35 mouse cellular contexts compared by ENCODE assay signal in genomic region chr8:109848981-109849380, GRCm38 (mm10).
"Had no signal": no experiment of that assay in that cellular context is flagged by ENCODE, and none has a peak within 500 bp of the region (broad histone marks: within the 10 kb centered on the region; RNA-seq: fewer than 3 reads in every experiment).

No protein-coding gene starts in this region.

- ATAC-seq: hindbrain, embryonic 16.5 days; hindbrain, postnatal 0 days; inflammation-experienced regulatory T-cells, adult 6 months; intestine, embryonic 15.5 days; intestine, embryonic 16.5 days; intestine, postnatal 0 days had no signal

- H3K27ac ChIP-seq: hindbrain, embryonic 10.5 days; hindbrain, embryonic 12.5 days; hindbrain, embryonic 13.5 days; hindbrain, embryonic 14.5 days; hindbrain, embryonic 15.5 days; hindbrain, postnatal 0 days; intestine, embryonic 15.5 days; kidney, embryonic 15.5 days; kidney, postnatal 0 days; layer of hippocampus, adult 2 months; left cerebral cortex, adult 2 months had no signal

- H3K4me2 ChIP-seq: heart, embryonic 11.5 days; heart, embryonic 12.5 days; hindbrain, embryonic 12.5 days; hindbrain, embryonic 13.5 days; hindbrain, embryonic 14.5 days; hindbrain, embryonic 15.5 days; intestine, embryonic 15.5 days; kidney, embryonic 15.5 days had no signal

- H3K27me3 ChIP-seq: heart, embryonic 12.5 days; heart, embryonic 13.5 days; heart, embryonic 15.5 days; hindbrain, embryonic 12.5 days; hindbrain, embryonic 13.5 days; hindbrain, embryonic 15.5 days; intestine, embryonic 15.5 days; kidney, embryonic 15.5 days had no signal

- H3K9me3 ChIP-seq: heart, embryonic 12.5 days; heart, embryonic 13.5 days; heart, embryonic 15.5 days; hindbrain, embryonic 10.5 days; hindbrain, embryonic 12.5 days; hindbrain, embryonic 13.5 days; hindbrain, embryonic 15.5 days; intestine, embryonic 15.5 days; kidney, embryonic 15.5 days had no signal

- H3K9ac ChIP-seq: heart, embryonic 12.5 days; heart, embryonic 15.5 days; hindbrain, embryonic 12.5 days; hindbrain, embryonic 13.5 days; hindbrain, embryonic 14.5 days; hindbrain, embryonic 15.5 days; intestine, embryonic 15.5 days; kidney, embryonic 15.5 days had no signal

- H3K4me1 ChIP-seq: hindbrain, embryonic 10.5 days; hindbrain, embryonic 12.5 days; hindbrain, embryonic 13.5 days; hindbrain, embryonic 15.5 days; intestine, embryonic 15.5 days; kidney, embryonic 15.5 days had no signal

- H3K4me3 ChIP-seq: heart, embryonic 12.5 days; heart, embryonic 13.5 days; heart, embryonic 15.5 days; hindbrain, embryonic 10.5 days; hindbrain, embryonic 12.5 days; hindbrain, embryonic 13.5 days; hindbrain, embryonic 15.5 days; intestine, embryonic 15.5 days; kidney, embryonic 15.5 days; layer of hippocampus, adult 2 months; left cerebral cortex, adult 2 months had no signal

- DNase-seq: heart, postnatal 10 days; heart, postnatal 14 days; heart, postnatal 36 days; heart, postnatal 4 days; kidney, adult 11 months; kidney, adult 18-20 months; kidney, adult 2 months; kidney, adult 8-10 months; kidney, adult 9 months; kidney, postnatal 10 days; kidney, postnatal 14 days; kidney, postnatal 25 days; kidney, postnatal 36 days; kidney, postnatal 4 days; layer of hippocampus, adult 9-11 months; layer of hippocampus, postnatal 36 days had no signal
